Mouse (Mus musculus) liver, adult 2 months (tissue): ENCODE data around the gene Adamtsl1.

ENCODE experiments used
- CTCF ChIP-seq: fragments of 200-500 bp; IDR thresholded peaks from 2 replicates; pipeline ENCODE4 v1.5.1; 2011; ENCODE audit warnings: low read depth, low read length, control low read depth
- POLR2A ChIP-seq: fragments of 200-500 bp; IDR thresholded peaks from 2 replicates; pipeline ENCODE4 v1.6.1; 2011; ENCODE audit warnings: low read length, control low read depth; ENCODE audit not compliant: insufficient read depth; ENCODE audit errors: extremely low read depth

DNA sequence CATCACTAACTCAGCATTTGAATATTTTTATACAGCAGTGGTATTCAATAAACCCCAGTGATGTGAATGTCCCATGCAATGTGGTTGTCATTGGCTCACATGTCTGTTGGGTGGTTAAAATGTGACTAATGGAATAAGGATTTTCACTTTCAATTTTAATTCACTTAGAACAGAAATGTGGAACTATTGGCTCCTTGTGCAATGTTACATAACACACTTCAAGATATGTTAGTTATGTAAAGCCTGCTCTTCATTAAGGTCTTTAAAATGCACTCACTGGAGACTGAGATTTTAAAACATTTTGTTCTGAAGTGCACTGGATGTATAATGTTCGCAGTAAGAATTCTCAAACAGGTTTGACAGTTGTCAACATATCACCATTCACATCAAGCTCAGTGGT, 181.3 kb downstream of the Adamtsl1 start:
- no peak for TF ChIP-seq POLR2A
- no peak for TF ChIP-seq CTCF
